Mouse (Mus musculus) left cerebral cortex, postnatal 14 days (tissue): ENCODE results near the gene Lrrc38. TPM values are rescaled to one million over a fixed set of nuclear protein-coding genes. Genes with fewer than 3 reads are reported as not detected.

Source experiments
- DNase-seq, 2 experiments: peaks; one replicate each; pipeline ENCODE4 v3.0.0; 2021 to 2022; ENCODE audit warnings: low spot score in 2 of 2, mixed read lengths in 1 of 2
- intact Hi-C: fragments of 180-260 bp; cut with DNase I; formaldehyde crosslinking; loops from one replicate; pipeline ENCODE4 v1.15.1; 2025
- long read RNA-seq, 2 experiments: library from polyadenylated mRNA; stranded (forward); transcript quantifications; one replicate each; pipeline ENCODE4 v2.0.0; 2021
- total RNA-seq, 2 experiments: library from RNA; stranded (reverse); gene quantifications; 2 replicates each; pipeline ENCODE4 v1.2.3; 2021

The Lrrc38 gene
- 1 to 10 TPM; 1.5 to 1.6 TPM for total RNA-seq
- long read RNA-seq, experiment 1, partial matches to known transcripts: 0 of 3 reads
- long read RNA-seq, experiment 1, other reads (novel, unspliced or antisense): 1 of 3 reads
- long read RNA-seq, experiment 2, partial matches to known transcripts: 0 of 1 reads
- long read RNA-seq, experiment 2, other reads (novel, unspliced or antisense): 0 of 1 reads

GRCm38 (mm10) chr4:143349484-143349906 is at the start of gene Lrrc38:
TSS of gene Lrrc38 (plus strand) at chr4:143349757.
- intact Hi-C loops: no loop called here
- no peak for DNase-seq

GRCm38 (mm10) chr4:143300113-143300688 is 49.4 kb upstream of the Lrrc38 start:
- no peak for DNase-seq
- intact Hi-C loops: no loop called here

GRCm38 (mm10) chr4:143301042-143301441 is 48.5 kb upstream of the Lrrc38 start:
- DNase-seq: no peak
- intact Hi-C loops: no loop called here

- intact Hi-C loops: no loop called here
- no peak for DNase-seq
Measured at GRCm38 (mm10) chr4:143301875-143302274, 47.7 kb upstream of the Lrrc38 start.

- intact Hi-C loops: no loop called here
- DNase-seq: no peak
Measured at GRCm38 (mm10) chr4:143302279-143302890, 47.2 kb upstream of the Lrrc38 start.

GRCm38 (mm10) chr4:143305031-143305430 is 44.5 kb upstream of the Lrrc38 start:
- intact Hi-C loops: no loop called here
- DNase-seq: no peak

- no peak for DNase-seq
- intact Hi-C loops: no loop called here
Measured at GRCm38 (mm10) chr4:143305987-143306772, 43.4 kb upstream of the Lrrc38 start.

- intact Hi-C loops: no loop called here
Measured at GRCm38 (mm10) chr4:143311341-143311740, 38.2 kb upstream of the Lrrc38 start.

GRCm38 (mm10) chr4:143313299-143313698 is 36.3 kb upstream of the Lrrc38 start:
- intact Hi-C loops: no loop called here

More at GRCm38 (mm10) chr4:143311341-143311740, 38.2 kb upstream of the Lrrc38 start:
- DNase-seq: peak; percentile 17 to 43

GRCm38 (mm10) chr4:143324176-143324924 is 25.2 kb upstream of the Lrrc38 start:
- no peak for DNase-seq
- intact Hi-C loops: no loop called here

More at GRCm38 (mm10) chr4:143313299-143313698, 36.3 kb upstream of the Lrrc38 start:
- no peak for DNase-seq

GRCm38 (mm10) chr4:143324925-143325624 is 24.5 kb upstream of the Lrrc38 start:
- intact Hi-C loops: loop anchor here (1.0 kb wide), 1 partner anchor 55 kb away; no protein-coding TSS in a partner anchor

GRCm38 (mm10) chr4:143325625-143325941 is 24.0 kb upstream of the Lrrc38 start:
- DNase-seq: peak; percentile 85 to 88
- intact Hi-C loops: loop anchor here (1.0 kb wide), 1 partner anchor 55 kb away; no protein-coding TSS in a partner anchor

More at GRCm38 (mm10) chr4:143324925-143325624, 24.5 kb upstream of the Lrrc38 start:
- DNase-seq: peak in 1 of 2 experiments; percentile 20

- intact Hi-C loops: no loop called here
- no peak for DNase-seq
Measured at GRCm38 (mm10) chr4:143330566-143330965, 19.0 kb upstream of the Lrrc38 start.

- intact Hi-C loops: no loop called here
- no peak for DNase-seq
Measured at GRCm38 (mm10) chr4:143331787-143332186, 17.8 kb upstream of the Lrrc38 start.

- no peak for DNase-seq
- intact Hi-C loops: no loop called here
Measured at GRCm38 (mm10) chr4:143334145-143334544, 15.4 kb upstream of the Lrrc38 start.

- intact Hi-C loops: no loop called here
- no peak for DNase-seq
Measured at GRCm38 (mm10) chr4:143334995-143335394, 14.6 kb upstream of the Lrrc38 start.

GRCm38 (mm10) chr4:143336096-143336495 is 13.5 kb upstream of the Lrrc38 start:
- no peak for DNase-seq
- intact Hi-C loops: no loop called here

- DNase-seq: peak; percentile 48 to 60
- intact Hi-C loops: no loop called here
Measured at GRCm38 (mm10) chr4:143339808-143340207, 9.7 kb upstream of the Lrrc38 start.

GRCm38 (mm10) chr4:143341470-143341869 is 8.1 kb upstream of the Lrrc38 start:
- intact Hi-C loops: no loop called here
- DNase-seq: no peak
